Mouse (Mus musculus): ENCODE measurements around the gene Acot5.

- no peak for TF ChIP-seq CTCF (IDR thresholded peaks at IDR 0.05; ENCODE audit: control insufficient read depth, insufficient read depth, insufficient replicate concordance, low read depth, low read length)
- no peak for TF ChIP-seq POLR2A (IDR thresholded peaks at IDR 0.05; ENCODE audit: control insufficient read depth, low read depth, low read length)
Observed at GRCm38 (mm10) chr12:84068296-84068695, 829 bp upstream of the Acot5 start.
